Mouse (Mus musculus) megakaryocyte, embryonic 14.5 days (primary cell): ENCODE results near the gene Ccdc167. TPM values are rescaled to one million over a fixed set of nuclear protein-coding genes. Genes with fewer than 3 reads are reported as not detected.

Experiments used
- H3K27me3 ChIP-seq: replicated peaks from 2 replicates; pipeline ENCODE3; 2012; ENCODE audit warnings: inconsistent platforms
- H3K36me3 ChIP-seq: replicated peaks from 2 replicates; pipeline ENCODE3; 2012; ENCODE audit warnings: low read length, inconsistent platforms, mixed read lengths
- H3K4me1 ChIP-seq: 2 replicates; pipeline ENCODE4 v1.6.1; 2012; ENCODE audit warnings: inconsistent platforms
- H3K4me3 ChIP-seq: replicated peaks from 2 replicates; pipeline ENCODE3; 2012; ENCODE audit warnings: moderate library complexity, mild to moderate bottlenecking, inconsistent platforms
- H3K9me3 ChIP-seq: 2 replicates; pipeline ENCODE4 v1.6.1; 2012; ENCODE audit warnings: inconsistent platforms
- FLI1 ChIP-seq: IDR thresholded peaks from 2 replicates; pipeline ENCODE4 v1.6.1; 2012; ENCODE audit warnings: low read length, inconsistent platforms, mixed read lengths
- GATA1 ChIP-seq: IDR thresholded peaks from 3 replicates; pipeline ENCODE4 v1.6.1; 2012; ENCODE audit warnings: mixed read lengths, low read length, inconsistent platforms, borderline replicate concordance
- polyA plus RNA-seq: library from polyadenylated mRNA; stranded (reverse); fragments of >175 nt; gene quantifications from 2 replicates; pipeline ENCODE4 v1.2.3, GENCODE M21; 2012; ENCODE audit warnings: low replicate concordance; ENCODE audit not compliant: insufficient read depth

Gene Ccdc167
- polyA plus RNA-seq, 1 experiment, result 9.1 TPM

DNA sequence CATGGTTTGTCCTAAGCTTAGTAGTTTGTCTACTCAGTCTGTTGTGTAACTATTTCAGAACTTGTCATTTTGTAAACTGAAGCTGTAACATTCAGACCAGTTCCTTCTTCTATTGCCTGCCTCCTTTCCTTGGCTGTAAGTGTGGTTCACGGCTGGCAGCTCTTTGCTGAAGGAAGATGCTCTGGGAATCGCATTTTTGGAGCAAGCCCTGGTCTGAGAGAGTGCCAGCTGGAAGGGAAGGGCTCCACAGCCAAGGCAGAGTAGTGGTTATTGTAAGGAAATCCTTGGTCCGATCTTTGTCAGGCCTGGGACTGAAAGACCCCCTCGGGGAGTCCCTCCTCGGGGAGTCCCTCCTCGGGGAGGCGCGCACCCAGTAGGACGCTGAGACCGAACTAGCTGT, 28.2 kb downstream of the Ccdc167 start:
- Histone ChIP-seq H3K9me3 (no peaks in the 10 kb centered on the region; the same call in 1 of the 2 replicates), H3K27me3 (no peaks in the 10 kb centered on the region), H3K4me1 (peaks cover 70% of the 10 kb centered on the region), H3K4me3 (no peak overlapping the region), H3K36me3 (peaks cover 93% of the 10 kb centered on the region)
- no peak for TF ChIP-seq GATA1
- TF ChIP-seq FLI1, result no peak

DNA sequence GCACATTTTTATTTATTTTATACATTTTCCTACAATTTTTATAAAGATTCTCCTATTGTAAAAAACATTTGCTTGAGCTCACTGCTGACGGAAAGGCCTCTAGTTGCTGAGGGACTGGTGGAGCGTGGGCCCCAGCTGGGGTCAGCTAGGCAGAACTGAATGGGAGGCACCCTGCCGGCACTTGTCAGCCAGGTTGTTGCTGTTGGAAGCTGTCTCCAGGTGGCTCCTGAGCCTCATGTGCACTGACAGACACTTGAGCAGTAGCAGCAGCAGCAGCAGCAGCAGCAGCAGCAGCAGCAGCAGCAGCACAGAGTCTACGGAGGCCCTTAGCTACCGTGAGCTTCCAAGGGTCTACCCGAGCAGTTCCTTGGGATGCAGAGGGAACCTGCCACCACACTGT, 29.5 kb downstream of the Ccdc167 start:
- Histone ChIP-seq H3K4me3 (no peak overlapping the region), H3K9me3 (no peaks in the 10 kb centered on the region; the same call in 1 of the 2 replicates), H3K4me1 (peaks cover 61% of the 10 kb centered on the region), H3K27me3 (no peaks in the 10 kb centered on the region), H3K36me3 (peaks cover 93% of the 10 kb centered on the region)
- TF ChIP-seq FLI1, result no peak
- TF ChIP-seq GATA1, result no peak

DNA sequence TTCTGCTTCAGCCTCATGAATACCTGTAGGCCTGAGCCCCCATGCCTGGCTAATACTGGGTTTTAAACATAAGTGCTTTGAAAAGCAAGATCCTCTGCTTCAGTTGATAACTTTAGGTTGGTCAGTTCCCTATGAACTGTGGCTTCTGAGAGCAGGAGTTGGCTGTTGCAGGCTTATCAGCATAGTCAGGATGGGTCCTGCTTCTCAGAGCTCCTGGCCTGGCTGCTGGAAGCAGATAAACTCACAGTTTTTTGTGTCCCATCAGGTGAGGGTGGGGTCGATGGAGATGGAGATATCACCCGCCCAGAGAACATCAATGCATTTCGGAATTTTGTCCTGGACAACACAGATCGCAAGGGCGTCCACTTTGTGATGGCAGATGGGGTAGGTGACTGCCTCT, 30.1 kb downstream of the Ccdc167 start:
- peaks cover 96% of the 10 kb centered on the region for H3K36me3 ChIP-seq
- peaks cover 61% of the 10 kb centered on the region for H3K4me1 ChIP-seq
- H3K9me3 ChIP-seq, result no peaks in the 10 kb centered on the region; the same call in 1 of the 2 replicates
- TF ChIP-seq FLI1, result no peak
- TF ChIP-seq GATA1, result no peak
- H3K27me3 ChIP-seq, result no peaks in the 10 kb centered on the region
- H3K4me3 ChIP-seq, result no peak overlapping the region

DNA sequence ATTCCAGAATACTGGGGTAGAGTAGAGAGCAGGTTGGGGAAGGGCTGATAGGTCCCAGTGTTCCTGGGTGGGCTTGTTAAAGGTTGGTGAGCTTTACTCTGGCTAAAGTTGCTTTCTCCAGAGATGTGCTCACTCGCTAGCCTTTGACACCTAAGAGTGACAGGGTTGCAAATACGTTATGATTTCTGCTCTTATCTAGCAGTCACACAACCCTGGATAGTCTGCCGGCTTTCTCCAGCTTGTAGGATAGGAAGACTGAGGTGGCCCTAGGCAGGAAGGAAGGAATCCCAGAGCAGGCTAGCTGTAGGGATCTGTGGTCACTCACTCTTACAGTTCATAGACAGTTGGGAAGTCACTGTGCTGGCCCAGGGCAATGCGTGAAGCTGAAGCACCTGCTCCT, 32.6 kb downstream of the Ccdc167 start:
- no peak overlapping the region for H3K4me3 ChIP-seq
- H3K4me1 ChIP-seq, result peaks cover 62% of the 10 kb centered on the region
- TF ChIP-seq GATA1 (no peak), FLI1 (no peak)
- peaks cover 96% of the 10 kb centered on the region for H3K36me3 ChIP-seq
- H3K27me3 ChIP-seq, result no peaks in the 10 kb centered on the region
- H3K9me3 ChIP-seq, result no peaks in the 10 kb centered on the region; the same call in 1 of the 2 replicates

DNA sequence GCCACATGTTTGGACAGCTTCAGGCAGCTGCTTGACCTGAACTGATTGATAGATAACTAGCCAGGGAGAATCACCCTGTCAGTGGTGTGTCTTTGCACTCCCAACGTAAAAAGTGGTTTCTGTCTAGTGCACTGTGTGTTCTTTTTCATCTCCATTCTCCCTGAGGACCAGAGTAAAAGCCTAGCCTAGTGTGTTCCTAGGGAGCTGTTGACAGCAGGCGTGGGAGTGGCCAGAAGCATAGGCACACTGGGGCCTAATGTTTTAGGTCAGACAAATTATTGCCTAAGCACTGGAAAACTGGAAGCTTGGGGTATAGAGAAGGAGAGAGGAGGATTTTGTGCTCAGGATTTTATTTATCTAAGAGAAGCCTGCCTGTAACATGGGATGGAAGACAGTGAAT, 33.7 kb downstream of the Ccdc167 start:
- no peaks in the 10 kb centered on the region for H3K27me3 ChIP-seq
- H3K4me1 ChIP-seq, result peaks cover 56% of the 10 kb centered on the region
- H3K36me3 ChIP-seq, result peaks cover 100% of the 10 kb centered on the region
- no peaks in the 10 kb centered on the region for H3K9me3 ChIP-seq
- TF ChIP-seq FLI1 (no peak), GATA1 (no peak)
- no peak overlapping the region for H3K4me3 ChIP-seq

DNA sequence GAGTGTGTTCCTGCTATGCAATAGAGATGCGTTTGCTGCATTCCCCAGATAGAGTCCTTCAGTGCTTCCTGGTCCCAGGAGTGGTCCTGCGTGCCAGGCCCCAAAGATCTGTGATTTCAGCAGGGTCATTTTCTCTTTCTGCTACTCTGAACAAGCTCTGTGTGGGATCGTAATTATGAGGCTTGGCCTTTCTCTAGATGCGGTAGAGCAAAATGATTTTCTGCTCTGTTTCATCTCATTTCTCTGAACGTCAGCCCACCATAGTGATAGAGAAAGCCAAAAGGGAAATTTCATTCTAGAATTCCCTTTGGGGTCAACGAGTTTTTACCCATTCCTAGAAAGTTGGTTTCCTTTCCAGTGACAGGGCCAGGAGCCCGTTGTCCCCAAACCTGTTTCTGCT, 34.6 kb downstream of the Ccdc167 start:
- Histone ChIP-seq H3K27me3 (no peaks in the 10 kb centered on the region), H3K4me3 (no peak overlapping the region), H3K36me3 (peaks cover 100% of the 10 kb centered on the region), H3K4me1 (peaks cover 48% of the 10 kb centered on the region), H3K9me3 (no peaks in the 10 kb centered on the region)
- TF ChIP-seq GATA1, result no peak
- TF ChIP-seq FLI1, result no peak

DNA sequence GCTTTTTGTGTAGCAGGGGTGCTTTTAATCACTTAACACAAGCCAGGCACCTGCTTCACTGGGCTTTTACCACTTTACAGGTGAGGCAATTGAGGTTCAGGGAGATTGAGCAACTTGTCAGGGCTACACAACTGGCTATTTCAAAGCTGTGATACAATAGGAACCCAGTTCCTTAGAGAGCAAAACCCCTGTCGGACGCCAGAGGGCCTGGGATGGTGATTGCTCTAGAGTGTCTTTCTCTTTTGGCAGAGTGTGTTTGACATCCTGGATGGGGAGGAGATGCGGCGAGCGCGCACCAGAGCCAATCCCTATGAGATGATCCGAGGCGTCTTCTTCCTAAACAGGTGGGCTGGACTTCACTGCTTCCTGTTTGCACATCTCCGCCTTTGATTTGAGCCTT, 35.2 kb downstream of the Ccdc167 start:
- Histone ChIP-seq H3K27me3 (no peaks in the 10 kb centered on the region), H3K9me3 (no peaks in the 10 kb centered on the region), H3K4me3 (no peak overlapping the region), H3K4me1 (peaks cover 43% of the 10 kb centered on the region), H3K36me3 (peaks cover 100% of the 10 kb centered on the region)
- TF ChIP-seq FLI1, result no peak
- no peak for TF ChIP-seq GATA1

DNA sequence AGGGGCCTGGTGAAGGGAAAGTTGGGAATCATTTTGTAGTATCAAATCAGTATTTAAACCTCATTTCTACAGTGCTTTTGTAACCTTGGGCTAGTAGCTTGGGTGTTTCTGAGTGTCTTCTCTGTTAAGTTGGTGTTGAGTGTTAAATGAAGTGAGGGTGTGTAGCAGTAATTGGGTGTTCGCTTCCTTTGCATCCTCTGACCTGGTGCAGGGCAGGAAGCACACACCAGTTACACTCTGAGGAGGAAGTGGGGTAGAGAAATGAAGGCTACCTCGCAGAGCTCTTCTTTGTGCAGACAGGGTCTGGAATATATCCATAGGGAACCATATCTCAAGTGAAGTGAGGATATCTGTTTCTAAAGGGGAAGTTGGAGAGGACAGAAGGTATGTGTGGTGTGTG, 35.9 kb downstream of the Ccdc167 start:
- Histone ChIP-seq H3K36me3 (peaks cover 100% of the 10 kb centered on the region), H3K9me3 (no peaks in the 10 kb centered on the region), H3K4me1 (peaks cover 36% of the 10 kb centered on the region), H3K27me3 (no peaks in the 10 kb centered on the region), H3K4me3 (no peak overlapping the region)
- no peak for TF ChIP-seq FLI1
- TF ChIP-seq GATA1, result no peak

DNA sequence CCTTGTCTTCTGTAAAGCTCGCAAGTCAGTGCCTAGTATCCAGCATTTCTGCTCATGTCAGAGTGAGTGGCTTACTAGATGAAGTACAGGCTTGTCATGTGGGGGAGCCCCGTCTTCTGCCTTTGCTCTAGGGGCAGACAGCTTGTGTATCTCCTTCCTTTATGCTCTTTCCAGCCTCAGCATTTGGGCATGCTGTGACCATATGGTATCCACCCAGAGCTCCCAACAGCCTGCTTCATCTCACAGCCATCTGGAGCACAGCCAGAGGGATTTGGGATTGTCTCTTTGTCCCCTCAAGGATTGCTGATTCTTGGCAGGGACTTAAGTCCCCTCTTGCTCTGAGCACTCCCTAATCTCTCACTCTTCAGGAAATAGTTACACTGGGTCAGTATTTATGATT, 36.7 kb downstream of the Ccdc167 start:
- H3K9me3 ChIP-seq, result no peaks in the 10 kb centered on the region
- H3K4me1 ChIP-seq, result peaks cover 28% of the 10 kb centered on the region
- TF ChIP-seq FLI1 (no peak), GATA1 (no peak)
- no peaks in the 10 kb centered on the region for H3K27me3 ChIP-seq
- no peak overlapping the region for H3K4me3 ChIP-seq
- H3K36me3 ChIP-seq, result peaks cover 100% of the 10 kb centered on the region

DNA sequence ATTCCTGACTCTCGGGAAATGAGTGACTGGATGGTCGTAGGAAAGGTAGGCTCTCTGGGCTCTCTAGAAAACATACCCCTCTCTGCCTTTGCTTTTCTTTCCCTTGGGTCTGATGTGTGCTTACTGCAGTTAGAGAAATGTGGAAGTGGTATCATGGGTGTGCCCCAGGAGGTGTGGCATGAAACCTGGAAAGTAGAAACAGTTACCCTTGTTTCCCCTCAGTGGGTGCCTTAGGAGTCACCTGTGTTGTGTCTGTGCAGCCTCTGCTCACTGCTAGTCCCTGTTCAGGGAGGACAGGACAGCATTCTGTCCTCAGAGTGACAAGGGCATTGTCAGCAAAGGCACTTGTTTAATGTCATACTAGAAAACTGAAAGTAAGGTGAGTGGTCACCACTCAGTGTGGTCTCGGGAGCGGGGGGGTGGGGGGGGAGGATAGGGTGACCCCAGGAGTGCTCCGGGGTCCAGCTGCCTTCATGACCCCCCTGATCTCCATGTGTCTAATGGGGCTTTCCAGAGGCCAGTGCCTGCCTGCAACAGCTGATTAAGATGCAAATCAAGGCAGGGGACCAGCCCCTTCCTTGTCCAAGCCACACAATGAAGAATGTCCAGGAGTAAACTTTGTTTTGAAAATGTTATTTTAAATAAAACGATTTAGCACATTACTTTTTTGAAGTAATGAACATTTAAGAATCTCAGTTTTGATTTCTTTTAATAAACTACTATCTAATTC, 37.6 kb downstream of the Ccdc167 start:
- TF ChIP-seq FLI1, result no peak
- Histone ChIP-seq H3K4me1 (peaks cover 19% of the 10 kb centered on the region), H3K36me3 (peaks cover 99% of the 10 kb centered on the region)

More for the DNA sequence above, 37.6 kb downstream of the Ccdc167 start:
- Histone ChIP-seq H3K9me3 (no peaks in the 10 kb centered on the region), H3K27me3 (no peaks in the 10 kb centered on the region), H3K4me3 (no peak overlapping the region)
